Mouse (Mus musculus) midbrain, embryonic 13.5 days (tissue): ENCODE results near the gene Dnah5. TPM values are rescaled to one million over a fixed set of nuclear protein-coding genes. Genes with fewer than 3 reads are reported as not detected.

ENCODE experiments used
- ATAC-seq: fragments of 200-750 bp; cut with Nextera tagmentation; 2 replicates; pipeline ENCODE4 v1.8.0; 2017; ENCODE audit warnings: mild to moderate bottlenecking, moderate TSS enrichment, moderate library complexity
- H3K27ac ChIP-seq: fragments of 300-500 bp; sonication (generic); 2 replicates; pipeline ENCODE4 v1.5.1; 2015; ENCODE audit warnings: inconsistent platforms, mild to moderate bottlenecking, moderate library complexity
- H3K27me3 ChIP-seq: fragments of 300-500 bp; sonication (generic); 2 replicates; pipeline ENCODE4 v1.6.1; 2015; ENCODE audit warnings: mild to moderate bottlenecking, inconsistent platforms
- H3K36me3 ChIP-seq: fragments of 300-500 bp; sonication (generic); 2 replicates; pipeline ENCODE4 v1.6.1; 2015; ENCODE audit warnings: mild to moderate bottlenecking, inconsistent platforms
- H3K4me1 ChIP-seq: fragments of 300-500 bp; sonication (generic); replicated peaks from 2 replicates; pipeline ENCODE4 v1.6.1; 2015; ENCODE audit warnings: inconsistent platforms
- H3K4me2 ChIP-seq: fragments of 300-500 bp; sonication (generic); replicated peaks from 2 replicates; pipeline ENCODE4 v1.6.1; 2015; ENCODE audit warnings: moderate library complexity, mild to moderate bottlenecking, inconsistent platforms
- H3K4me3 ChIP-seq: fragments of 300-500 bp; sonication (generic); replicated peaks from 2 replicates; pipeline ENCODE4 v1.5.1; 2015; ENCODE audit warnings: mild to moderate bottlenecking, inconsistent platforms
- H3K9ac ChIP-seq: fragments of 300-500 bp; sonication (generic); replicated peaks from 2 replicates; pipeline ENCODE4 v1.6.1; 2015; ENCODE audit warnings: mild to moderate bottlenecking, inconsistent platforms
- H3K9me3 ChIP-seq: fragments of 300-500 bp; sonication (generic); 2 replicates; pipeline ENCODE4 v1.6.1; 2016; ENCODE audit warnings: mild to moderate bottlenecking, inconsistent platforms
- WGBS: fragments of 180-500 bp; shearing (Covaris S2); methylation state at CpG from one replicate; pipeline ENCODE4 v1.1.7; 2015; 5-methylcytosine and 5-hydroxymethylcytosine counted together
- polyA plus RNA-seq: library from polyadenylated mRNA; unstranded; fragments of >200 nt; fragmentation: Nextera tagmentation; extraction: Ambion mirVana; gene quantifications from 2 replicates; pipeline ENCODE4 v1.2.1, GENCODE M21; 2015

Gene Dnah5
- polyA plus RNA-seq = 0.24 and 0.26 TPM in 2 replicates

DNA sequence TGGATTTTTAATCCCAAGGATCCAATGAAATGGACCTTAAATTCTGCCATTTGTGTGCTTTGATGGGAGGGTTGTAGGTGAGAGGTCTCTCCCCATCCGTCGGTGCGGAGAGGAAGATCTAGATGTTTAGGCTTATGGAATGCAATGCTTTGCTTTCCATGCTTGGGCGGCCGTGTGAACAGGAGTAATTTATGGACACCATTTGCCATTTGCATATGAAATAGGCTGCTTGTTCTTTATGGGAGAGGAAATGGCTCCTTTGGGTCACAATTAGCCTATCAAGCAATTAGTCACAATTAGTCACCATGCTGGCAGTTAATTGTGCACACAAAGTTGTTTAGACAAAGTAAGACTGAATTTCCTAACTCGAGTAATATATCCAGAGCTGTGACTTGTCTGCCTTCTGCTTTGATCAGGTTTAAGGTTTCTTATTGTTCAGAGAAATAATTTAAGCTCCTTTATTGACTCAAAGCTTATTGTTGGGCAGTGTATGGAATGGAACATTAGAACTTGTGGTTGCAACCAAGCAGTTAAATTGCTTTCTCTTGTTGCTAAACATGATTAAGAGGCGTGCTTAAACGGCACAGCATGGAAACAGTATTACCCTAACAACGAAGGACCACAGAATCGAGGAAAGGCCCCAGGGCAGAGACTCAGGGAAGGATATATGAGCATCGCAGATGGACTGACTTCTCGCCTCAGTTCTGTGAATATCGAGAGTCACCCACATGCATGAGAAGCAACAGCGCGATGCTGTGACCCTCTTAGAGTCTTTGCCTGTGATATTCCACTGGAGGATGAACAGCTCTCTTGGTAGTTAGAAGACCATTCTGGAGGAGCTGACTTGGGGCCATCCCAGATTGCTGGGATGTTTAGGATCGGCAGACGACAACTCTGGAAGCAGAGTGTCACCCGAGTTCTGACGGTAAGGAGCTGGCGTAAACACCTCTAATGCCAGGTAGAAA, at the start of gene Dnah5:
Dnah5 (plus strand) TSS at position 642 of the 965 bp plus-strand sequence.
- no peaks in the 10 kb centered on the region for H3K9me3 ChIP-seq
- no peak within 1 kb of the TSS for H3K27ac ChIP-seq
- no peaks in the 10 kb centered on the region for H3K36me3 ChIP-seq
- H3K4me1 ChIP-seq = 0 out of 2 replicates have a peak, but pooled peaks cover 4% of the 10 kb centered on the region
- peaks cover 14% of the 10 kb centered on the region for H3K27me3 ChIP-seq
- H3K4me2 ChIP-seq = no peak within 1 kb of the TSS
- no peak within 1 kb of the TSS for H3K4me3 ChIP-seq
- ATAC-seq = peak; percentile 70
- 48% methylated on average over 20 of the region's 20 CpGs for WGBS
- no peak within 1 kb of the TSS for H3K9ac ChIP-seq

DNA sequence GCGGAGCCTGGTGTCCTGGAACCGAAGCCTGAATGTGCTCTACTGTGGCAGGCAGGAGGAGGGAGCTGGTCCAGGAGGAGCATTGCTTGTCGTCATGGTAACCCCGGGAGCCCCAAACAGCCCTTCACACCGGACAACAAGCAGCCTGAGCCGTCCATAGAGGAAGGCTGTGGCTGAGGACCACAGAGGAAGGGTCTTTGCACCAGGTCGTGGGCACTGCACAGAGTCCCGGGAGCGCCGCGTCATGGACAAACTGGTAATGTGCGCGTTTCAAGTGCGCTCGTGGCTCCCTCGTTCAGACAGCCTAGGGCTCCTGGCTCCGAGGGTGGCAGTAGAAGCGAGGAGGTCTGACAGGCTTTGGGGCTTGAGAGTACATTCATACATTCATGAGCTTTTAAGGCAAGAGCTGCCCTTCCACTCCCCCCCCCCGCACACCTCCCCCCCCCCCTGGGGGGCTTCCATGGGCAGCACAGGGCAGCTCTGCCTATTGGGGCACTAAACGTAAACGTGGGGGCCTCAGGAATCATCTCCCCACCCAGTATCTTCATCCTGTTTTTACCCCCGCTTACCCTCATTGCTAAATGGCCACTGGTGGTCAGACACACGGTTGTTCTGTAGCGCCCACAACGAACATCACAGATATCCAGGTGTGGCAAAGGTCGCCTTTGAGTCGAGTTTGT, 48.6 kb upstream of the Dnah5 start:
- WGBS = 4% methylated on average over 26 of the region's 27 CpGs
- Histone ChIP-seq H3K4me1 (peaks cover 27% of the 10 kb centered on the region), H3K4me2 (peak overlapping the region; percentile 68), H3K36me3 (no peaks in the 10 kb centered on the region), H3K9me3 (no peaks in the 10 kb centered on the region), H3K4me3 (peak overlapping the region; percentile 41), H3K9ac (peak overlapping the region; percentile 56; the same call in 1 of the 2 replicates), H3K27ac (no peak overlapping the region), H3K27me3 (peaks cover 5% of the 10 kb centered on the region)
- ATAC-seq = peak; percentile 95

DNA sequence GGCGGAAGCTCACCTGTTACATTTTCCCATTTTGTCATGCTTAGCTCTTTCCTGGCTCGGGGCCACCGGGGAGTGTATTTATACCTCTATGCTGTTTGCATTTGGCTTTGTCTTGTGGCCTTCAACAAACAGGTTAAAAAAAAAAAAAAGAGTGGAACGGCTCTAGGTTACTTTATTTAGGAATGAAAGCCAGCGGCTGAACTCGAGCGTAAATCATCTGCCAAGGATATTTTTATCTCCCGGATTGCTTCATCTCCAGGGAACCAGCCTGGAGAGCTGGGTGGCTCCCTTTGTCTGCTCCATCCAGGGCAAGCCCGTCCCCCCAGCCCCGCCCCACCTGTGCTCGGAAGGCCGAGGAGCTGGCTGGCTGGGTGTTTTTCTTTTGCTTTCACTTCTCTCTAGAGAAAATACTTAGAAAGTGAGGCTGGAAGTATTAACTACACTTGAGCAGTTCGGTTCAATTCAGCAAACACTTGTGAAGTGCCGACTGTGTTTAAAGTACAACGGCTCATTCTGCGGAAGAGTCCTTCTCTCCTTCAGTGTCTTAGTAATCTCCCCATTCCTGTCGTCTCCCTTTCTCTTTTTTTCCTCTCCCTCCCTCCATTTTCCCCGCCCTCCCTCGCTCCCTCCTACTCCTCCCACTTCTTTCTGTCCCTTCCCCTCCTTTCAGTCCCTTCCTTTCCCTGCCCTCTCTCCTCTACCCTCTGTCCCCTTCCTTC, 44.6 kb upstream of the Dnah5 start:
- ATAC-seq = no peak
- peak overlapping the region; percentile 54; the same call in 1 of the 2 replicates for H3K9ac ChIP-seq
- H3K4me2 ChIP-seq = peak overlapping the region; percentile 60
- WGBS = 2% methylated on average over 19 of the region's 19 CpGs
- no peak overlapping the region for H3K27ac ChIP-seq
- peaks cover 27% of the 10 kb centered on the region for H3K4me1 ChIP-seq
- no peaks in the 10 kb centered on the region for H3K9me3 ChIP-seq
- peak overlapping the region; percentile 37 for H3K4me3 ChIP-seq
- no peaks in the 10 kb centered on the region for H3K36me3 ChIP-seq
- peaks cover 5% of the 10 kb centered on the region for H3K27me3 ChIP-seq

DNA sequence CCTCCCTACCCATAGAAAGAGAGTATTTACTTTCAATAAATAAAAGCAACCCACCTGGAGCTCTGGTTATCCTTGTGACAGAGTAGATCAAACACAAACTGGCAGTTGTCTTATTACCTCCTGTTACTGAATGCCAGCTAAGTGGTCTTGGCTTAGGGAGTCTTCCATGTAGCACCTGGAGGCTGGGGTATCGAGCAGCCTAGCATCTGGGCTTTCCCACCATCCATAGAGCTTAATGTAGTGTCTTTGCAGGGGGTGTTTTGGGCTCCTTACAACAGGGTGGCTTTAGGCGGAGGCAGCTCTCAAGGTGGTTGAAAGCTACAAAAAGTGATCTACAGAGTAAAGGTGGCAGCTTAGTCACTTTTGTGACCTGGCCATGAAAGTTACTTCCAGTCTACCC, 41.3 kb upstream of the Dnah5 start:
- peak overlapping the region; percentile 35 for H3K27ac ChIP-seq
- H3K27me3 ChIP-seq = no peaks in the 10 kb centered on the region
- ATAC-seq = no peak
- H3K9me3 ChIP-seq = no peaks in the 10 kb centered on the region
- H3K36me3 ChIP-seq = no peaks in the 10 kb centered on the region
- H3K4me3 ChIP-seq = no peak overlapping the region
- whole genome bisulfite sequencing = 82% methylated on average over 2 of the region's 2 CpGs
- H3K9ac ChIP-seq = no peak overlapping the region
- no peak overlapping the region for H3K4me2 ChIP-seq
- peaks cover 12% of the 10 kb centered on the region for H3K4me1 ChIP-seq

DNA sequence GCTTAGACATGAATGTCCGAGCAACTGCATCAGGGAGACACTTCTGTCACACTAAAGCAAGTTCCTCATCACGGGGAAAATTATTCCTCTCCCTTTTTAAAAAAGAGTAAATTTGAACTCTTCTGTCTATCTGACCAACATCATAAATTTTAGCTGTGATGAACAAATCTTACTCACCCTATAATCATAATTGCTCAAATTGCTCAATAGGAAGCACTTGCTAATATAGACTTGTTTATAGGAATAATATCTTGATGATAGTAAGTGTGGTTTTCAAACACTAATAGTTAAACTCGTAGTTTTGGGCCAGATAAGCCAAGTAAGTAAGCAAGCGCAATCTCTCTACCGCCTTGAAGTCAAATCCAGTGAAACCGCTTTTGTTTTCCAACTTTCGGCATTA, 38.3 kb upstream of the Dnah5 start:
- H3K4me2 ChIP-seq = no peak overlapping the region

DNA sequence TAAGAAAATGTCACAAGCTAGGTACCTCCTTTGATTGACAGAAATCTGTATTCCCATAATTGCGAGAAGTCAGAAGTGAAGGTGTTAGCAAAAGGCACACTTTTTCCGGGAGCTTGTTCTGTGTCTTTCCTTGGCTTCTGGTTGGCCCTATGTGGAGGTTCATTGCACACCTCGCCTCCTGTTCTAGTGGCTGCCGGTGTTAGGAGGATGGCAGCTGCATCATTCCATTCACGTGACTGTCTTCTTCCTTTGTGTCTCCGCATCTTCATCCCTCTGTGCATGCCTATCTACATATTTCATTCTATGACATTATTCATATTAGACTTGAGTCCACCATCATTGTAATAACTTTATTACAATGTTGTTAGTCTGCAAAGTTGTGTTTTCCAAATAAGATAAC, 37.5 kb upstream of the Dnah5 start:
- H3K27me3 ChIP-seq = no peaks in the 10 kb centered on the region
- ATAC-seq = no peak
- WGBS = 85% methylated on average over 6 of the region's 6 CpGs

More for the DNA sequence above, 38.3 kb upstream of the Dnah5 start:
- Histone ChIP-seq H3K4me1 (no peaks in the 10 kb centered on the region), H3K27me3 (no peaks in the 10 kb centered on the region), H3K36me3 (no peaks in the 10 kb centered on the region), H3K4me3 (no peak overlapping the region), H3K27ac (no peak overlapping the region), H3K9ac (no peak overlapping the region), H3K9me3 (no peaks in the 10 kb centered on the region)
- ATAC-seq = no peak
- WGBS = 88% methylated on average over 7 of the region's 7 CpGs

DNA sequence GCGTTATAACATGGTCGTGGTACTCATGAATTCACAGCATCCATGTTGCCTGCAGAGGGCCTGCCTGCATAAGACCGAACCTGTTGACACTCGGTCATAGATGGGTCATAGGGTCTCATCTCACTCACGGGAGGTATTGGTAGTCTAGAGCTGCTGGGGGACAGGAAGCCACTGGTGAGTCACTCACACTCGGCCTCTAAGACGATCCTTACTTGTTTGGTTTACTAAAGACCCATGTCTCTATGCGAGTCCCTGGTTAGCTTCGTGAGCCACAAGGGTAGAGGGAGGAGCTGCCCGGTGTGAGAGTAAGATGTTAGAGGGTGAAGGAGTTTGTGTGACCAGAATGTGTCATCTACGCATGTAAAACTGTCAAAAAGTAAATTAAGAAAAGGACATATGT, 24.6 kb upstream of the Dnah5 start:
- Histone ChIP-seq H3K36me3 (no peaks in the 10 kb centered on the region), H3K4me2 (no peak overlapping the region), H3K4me1 (no peaks in the 10 kb centered on the region), H3K27ac (no peak overlapping the region), H3K27me3 (0 out of 2 replicates have a peak, but pooled peaks cover 2% of the 10 kb centered on the region), H3K9me3 (no peaks in the 10 kb centered on the region), H3K4me3 (no peak overlapping the region), H3K9ac (no peak overlapping the region)
- 93% methylated on average over 11 of the region's 11 CpGs for WGBS
- ATAC-seq = no peak

More for the DNA sequence above, 37.5 kb upstream of the Dnah5 start:
- Histone ChIP-seq H3K9me3 (no peaks in the 10 kb centered on the region), H3K4me2 (no peak overlapping the region), H3K4me1 (no peaks in the 10 kb centered on the region), H3K9ac (no peak overlapping the region), H3K4me3 (no peak overlapping the region), H3K36me3 (no peaks in the 10 kb centered on the region), H3K27ac (no peak overlapping the region)

DNA sequence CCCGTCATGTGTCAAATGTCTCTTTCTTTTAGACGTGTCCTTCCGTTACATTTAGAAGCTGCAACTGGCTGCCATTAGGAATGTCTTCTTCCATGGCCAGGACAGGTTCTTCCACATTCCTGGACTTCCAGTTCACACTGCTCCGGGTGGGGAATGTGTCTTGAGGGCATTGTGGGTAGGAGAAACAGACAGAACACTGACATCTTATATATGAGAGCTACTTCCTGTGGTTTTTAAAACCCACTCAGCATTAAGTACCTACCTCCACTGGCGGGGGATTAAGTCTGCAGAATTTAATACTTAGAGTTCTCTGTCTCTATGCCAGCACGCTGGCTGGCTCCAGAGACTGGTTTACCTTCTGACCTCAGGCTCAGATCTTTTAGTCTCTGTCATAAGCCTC, 24.0 kb upstream of the Dnah5 start:
- ATAC-seq = no peak
- Histone ChIP-seq H3K36me3 (no peaks in the 10 kb centered on the region), H3K4me1 (no peaks in the 10 kb centered on the region), H3K9ac (no peak overlapping the region), H3K9me3 (no peaks in the 10 kb centered on the region), H3K27me3 (0 out of 2 replicates have a peak, but pooled peaks cover 3% of the 10 kb centered on the region), H3K4me2 (no peak overlapping the region), H3K27ac (no peak overlapping the region), H3K4me3 (no peak overlapping the region)
- 87% methylated on average over 6 of the region's 6 CpGs for WGBS

DNA sequence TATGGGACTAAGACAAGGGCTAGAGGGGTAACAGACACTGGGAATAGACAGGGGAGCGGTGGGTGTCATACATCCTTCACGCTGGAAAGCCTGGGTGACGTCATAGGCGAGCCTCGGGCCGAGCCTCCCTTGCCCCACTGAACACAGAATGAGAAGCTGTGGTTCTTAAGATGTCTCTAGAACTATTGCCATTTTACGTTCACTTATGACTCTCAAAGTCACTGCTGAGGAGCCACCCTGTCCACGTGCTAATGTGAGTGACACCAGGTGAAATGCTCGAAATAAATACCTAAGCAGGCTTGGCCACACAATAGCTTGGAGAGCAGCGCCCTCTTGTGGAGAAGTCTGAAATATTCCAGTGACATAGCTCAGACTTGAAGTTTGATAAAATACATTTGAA, 21.7 kb upstream of the Dnah5 start:
- peak; percentile 86 for ATAC-seq
- 8% methylated on average over 10 of the region's 10 CpGs for WGBS

DNA sequence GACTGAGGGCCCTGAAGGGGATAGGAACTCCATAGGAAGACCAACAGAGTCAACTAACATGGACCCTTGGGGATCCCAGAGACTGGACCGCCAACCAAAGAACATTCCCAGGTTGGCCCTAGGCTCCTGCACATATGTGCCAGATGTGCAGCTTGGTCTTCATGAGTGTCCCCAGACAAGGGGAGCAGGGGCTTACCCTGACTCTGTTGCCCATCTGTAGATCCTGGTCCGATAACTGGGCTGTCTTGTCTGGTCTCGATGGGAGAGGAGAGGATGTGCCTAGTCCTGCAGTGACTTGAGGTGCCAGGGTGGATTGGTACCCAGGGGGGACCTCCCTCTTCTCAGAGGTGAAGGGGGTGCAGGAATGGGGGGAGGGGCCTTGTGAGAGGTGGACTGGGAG, 21.0 kb upstream of the Dnah5 start:
- peak; percentile 41; the same call in 1 of the 2 replicates for ATAC-seq
- 63% methylated on average over 3 of the region's 3 CpGs for WGBS
- Histone ChIP-seq H3K36me3 (no peaks in the 10 kb centered on the region), H3K27ac (no peak overlapping the region), H3K4me1 (no peaks in the 10 kb centered on the region), H3K9ac (no peak overlapping the region), H3K27me3 (0 out of 2 replicates have a peak, but pooled peaks cover 13% of the 10 kb centered on the region), H3K9me3 (no peaks in the 10 kb centered on the region), H3K4me3 (no peak overlapping the region), H3K4me2 (no peak overlapping the region)

More for the DNA sequence above, 21.7 kb upstream of the Dnah5 start:
- Histone ChIP-seq H3K27ac (no peak overlapping the region), H3K9me3 (no peaks in the 10 kb centered on the region), H3K27me3 (0 out of 2 replicates have a peak, but pooled peaks cover 11% of the 10 kb centered on the region), H3K4me1 (no peaks in the 10 kb centered on the region), H3K4me2 (peak overlapping the region; percentile 57), H3K36me3 (no peaks in the 10 kb centered on the region), H3K4me3 (peak overlapping the region; percentile 35), H3K9ac (no peak overlapping the region)

DNA sequence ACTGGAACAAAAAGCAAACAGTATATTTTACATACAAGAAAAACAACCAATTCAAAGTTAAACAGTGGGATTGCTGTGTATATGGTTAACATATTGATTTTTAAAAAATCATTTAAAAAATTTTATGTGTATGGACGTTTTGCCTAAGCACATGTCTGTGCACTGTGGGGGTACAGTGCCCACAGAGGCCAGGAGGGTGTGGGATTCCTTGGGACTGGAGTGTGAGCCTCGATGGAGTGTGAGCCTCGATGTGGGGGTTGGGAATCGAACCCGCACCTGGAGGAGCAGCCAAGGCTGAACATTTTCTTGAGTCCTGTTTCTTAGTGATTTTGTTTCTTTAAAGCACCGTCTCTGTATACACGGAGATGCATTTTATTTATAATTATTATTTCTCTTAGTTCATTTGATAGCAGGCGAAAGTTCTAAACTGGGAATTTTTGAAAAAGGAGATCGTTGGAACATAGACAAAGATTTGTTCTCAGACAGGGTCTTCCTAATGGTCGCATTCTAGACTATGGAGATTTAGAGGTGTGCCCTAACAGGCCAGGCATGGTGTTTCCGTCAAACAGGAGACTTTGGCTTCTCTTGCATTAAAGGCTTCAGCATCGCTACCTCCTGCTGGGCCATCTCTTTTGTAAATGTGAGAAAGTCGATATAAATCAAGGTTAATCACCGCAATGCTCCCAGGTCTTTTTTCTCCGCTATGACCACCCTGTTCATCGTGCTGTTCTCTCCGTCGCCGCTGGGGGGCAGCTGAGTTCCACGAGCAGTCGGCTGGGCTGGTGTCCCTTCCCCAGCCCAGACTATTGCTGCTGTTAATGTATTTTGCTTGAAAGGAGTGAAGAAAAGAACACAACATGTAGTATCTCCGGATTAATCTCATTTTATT, 15.8 kb upstream of the Dnah5 start:
- Histone ChIP-seq H3K9ac (no peak overlapping the region), H3K9me3 (no peaks in the 10 kb centered on the region), H3K36me3 (no peaks in the 10 kb centered on the region), H3K27me3 (0 out of 2 replicates have a peak, but pooled peaks cover 13% of the 10 kb centered on the region), H3K4me2 (peak overlapping the region; percentile 27), H3K27ac (no peak overlapping the region), H3K4me1 (no peaks in the 10 kb centered on the region), H3K4me3 (no peak overlapping the region)
- ATAC-seq = peak; percentile 88
- 26% methylated on average over 22 of the region's 22 CpGs for WGBS
